Mouse (Mus musculus): ENCODE measurements around the gene Epb41l3. TPM values are rescaled to one million over a fixed set of nuclear protein-coding genes. Genes with fewer than 3 reads are reported as not detected.

Gene Epb41l3
- polyA plus RNA-seq, 1 experiment = 1.2 TPM

DNA sequence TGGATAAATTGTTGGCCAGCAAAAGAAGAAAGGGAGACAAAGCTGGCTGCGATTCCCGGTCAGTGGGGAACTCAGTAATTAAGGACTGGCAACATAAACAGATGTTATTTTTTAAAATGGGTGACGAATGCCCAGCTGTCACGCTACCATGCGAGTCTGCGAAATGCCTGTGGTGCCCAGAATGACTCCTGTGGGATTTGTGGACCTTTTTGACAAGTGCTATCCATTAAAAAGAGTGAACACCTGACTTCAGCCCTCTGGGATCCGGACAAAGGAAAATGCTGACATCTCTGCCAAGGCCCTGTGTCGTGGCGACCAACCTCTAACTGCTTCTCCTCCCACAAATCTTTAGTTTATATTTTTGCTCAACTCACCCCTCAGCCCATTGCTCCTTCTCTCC, 232.2 kb downstream of the Epb41l3 start:
- Histone ChIP-seq H3K27ac (ENCODE audit: insufficient read depth, low read depth, low read length) (no peak overlapping the region), H3K4me1 (ENCODE audit: control insufficient read depth, insufficient read depth, low read length) (no peaks in the 10 kb centered on the region)
- TF ChIP-seq POLR2A (IDR thresholded peaks at IDR 0.05; ENCODE audit: borderline replicate concordance, low read depth, low read length) = no peak
- no peak for TF ChIP-seq CTCF (IDR thresholded peaks at IDR 0.05; ENCODE audit: low read depth, low read length)

DNA sequence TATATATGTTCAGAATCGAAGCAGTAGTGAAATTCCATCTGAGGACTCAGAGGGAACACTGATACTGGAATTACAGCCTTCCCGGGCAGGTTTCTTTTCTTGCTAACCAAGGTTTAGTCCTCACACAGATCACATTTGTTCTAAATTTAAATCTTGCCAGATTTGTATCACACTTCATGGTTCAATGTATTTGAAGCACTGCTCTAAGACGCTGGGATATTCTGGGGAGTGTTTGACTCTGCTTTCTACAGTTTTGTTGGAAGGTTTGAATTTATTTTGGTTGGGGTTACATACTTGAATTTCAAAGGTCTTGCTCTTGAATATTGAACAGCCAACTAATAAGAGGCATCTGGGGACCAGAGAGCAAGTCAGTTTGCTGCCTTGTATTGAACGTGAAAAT, 234.4 kb downstream of the Epb41l3 start:
- Histone ChIP-seq H3K27ac (ENCODE audit: insufficient read depth, low read depth, low read length) (no peak overlapping the region), H3K4me3 (ENCODE audit: insufficient read depth, low read length) (no peak overlapping the region), H3K4me1 (ENCODE audit: control insufficient read depth, insufficient read depth, low read length) (no peaks in the 10 kb centered on the region)
- TF ChIP-seq CTCF (IDR thresholded peaks at IDR 0.05; ENCODE audit: low read depth, low read length) = no peak
- no peak for TF ChIP-seq POLR2A (IDR thresholded peaks at IDR 0.05; ENCODE audit: borderline replicate concordance, low read depth, low read length)

More for the DNA sequence above, 232.2 kb downstream of the Epb41l3 start:
- H3K4me3 ChIP-seq (ENCODE audit: insufficient read depth, low read length) = no peak overlapping the region

DNA sequence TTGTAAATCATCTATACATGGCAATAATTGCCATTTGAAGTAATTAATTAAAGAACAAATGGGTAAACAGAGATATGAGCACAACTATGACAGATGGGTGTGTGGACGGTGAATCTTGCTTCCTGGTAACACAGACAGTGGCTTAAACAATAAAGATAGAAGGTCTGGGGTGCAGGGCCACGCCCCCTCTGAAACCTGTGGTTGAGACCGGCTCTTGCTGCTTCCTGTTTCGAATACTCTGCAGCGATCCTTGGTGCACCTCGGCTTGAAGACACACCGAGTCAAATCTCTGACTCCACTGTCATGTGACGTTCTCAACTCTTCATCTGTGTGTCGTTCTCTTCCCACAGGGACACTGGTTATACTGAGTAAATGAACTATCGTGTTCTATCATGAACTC, 245.0 kb downstream of the Epb41l3 start:
- Histone ChIP-seq H3K27ac (ENCODE audit: insufficient read depth, low read depth, low read length) (no peak overlapping the region), H3K4me3 (ENCODE audit: insufficient read depth, low read length) (no peak overlapping the region), H3K4me1 (ENCODE audit: control insufficient read depth, insufficient read depth, low read length) (no peaks in the 10 kb centered on the region)
- TF ChIP-seq POLR2A (IDR thresholded peaks at IDR 0.05; ENCODE audit: borderline replicate concordance, low read depth, low read length) (no peak), CTCF (IDR thresholded peaks at IDR 0.05; ENCODE audit: low read depth, low read length) (no peak)

DNA sequence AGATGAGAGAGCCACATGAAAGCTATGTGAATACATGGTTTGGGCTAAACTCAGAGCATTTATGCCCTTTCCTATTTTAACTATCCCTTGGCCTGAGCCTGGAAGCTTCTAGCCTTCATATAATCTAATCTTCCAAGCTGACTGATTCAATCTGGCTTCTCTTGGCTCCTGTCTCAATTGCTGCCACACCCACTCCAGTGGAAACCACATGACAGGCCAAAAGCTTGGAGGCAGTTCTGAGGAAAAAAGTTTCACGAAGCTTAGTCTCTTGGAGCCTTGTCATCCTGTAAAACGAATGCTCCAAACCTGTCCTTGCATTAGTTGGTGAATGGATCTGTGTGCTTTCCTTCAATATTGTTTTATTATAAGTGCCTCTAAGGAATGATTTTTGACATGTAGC, 247.2 kb downstream of the Epb41l3 start:
- TF ChIP-seq CTCF (IDR thresholded peaks at IDR 0.05; ENCODE audit: low read depth, low read length) (no peak), POLR2A (IDR thresholded peaks at IDR 0.05; ENCODE audit: borderline replicate concordance, low read depth, low read length) (no peak)
- no peak overlapping the region for H3K4me3 ChIP-seq (ENCODE audit: insufficient read depth, low read length)
- no peaks in the 10 kb centered on the region for H3K4me1 ChIP-seq (ENCODE audit: control insufficient read depth, insufficient read depth, low read length)
- no peak overlapping the region for H3K27ac ChIP-seq (ENCODE audit: insufficient read depth, low read depth, low read length)

Other genes starting within 250 kb of the Epb41l3 start
- not detected in 2 replicates for gene Tmem200c, start 249.1 kb upstream of the Epb41l3 start, polyA plus RNA-seq (2012; ENCODE audit: insufficient read depth, insufficient read length, missing spikeins)

Data from bone marrow macrophage, adult 2 months (primary cell).